Comparison of ENCODE assay signal across 20 mouse cellular contexts in the genomic region with DNA sequence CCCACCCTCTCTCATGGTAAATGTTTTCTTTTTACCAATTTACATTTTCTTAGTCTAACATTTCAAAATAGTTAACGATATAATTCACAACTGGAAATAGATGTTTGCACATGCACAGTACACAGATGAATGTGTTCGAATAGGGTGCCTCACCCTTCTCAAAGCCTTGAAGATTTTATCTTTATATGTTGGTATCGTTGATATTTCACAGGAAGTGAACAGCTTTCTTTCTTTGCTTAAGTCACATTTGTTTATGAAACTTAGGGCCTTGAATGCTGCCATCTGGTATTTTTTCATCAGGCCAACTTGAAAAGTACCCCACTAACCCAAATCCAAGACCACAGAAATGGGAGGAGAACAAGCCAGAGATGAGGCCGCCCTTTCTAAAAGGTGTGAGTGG.
DNase-seq lines count a peak whose midpoint lies in the region; ATAC-seq and TF ChIP-seq lines count a peak whose summit lies in the region.
"Had no signal": no experiment of that assay in that cellular context is flagged by ENCODE, and none has a peak within 500 bp of the region (broad histone marks: within the 10 kb centered on the region; RNA-seq: fewer than 3 reads in every experiment).

No protein-coding gene starts in this region.

- H3K4me3 ChIP-seq in liver, postnatal 0 days (ENCODE audit: low read depth, low read length): no peak overlapping the region
- no peak overlapping the region for H3K4me3 ChIP-seq in liver, embryonic 11.5 days (ENCODE audit: low read depth, low read length)
- H3K4me3 ChIP-seq in stomach, embryonic 16.5 days (replicated peaks; ENCODE audit: low read length): no peak overlapping the region
- H3K4me3 ChIP-seq: embryonic facial prominence, embryonic 13.5 days; forebrain, embryonic 12.5 days; heart, adult 2 months; heart, embryonic 12.5 days; hindbrain, embryonic 12.5 days had no signal

- no peaks in the 10 kb centered on the region for H3K27me3 ChIP-seq in liver, postnatal 0 days (ENCODE audit: insufficient read depth, low read length)
- H3K27me3 ChIP-seq in liver, embryonic 11.5 days (replicated peaks; ENCODE audit: control insufficient read depth, insufficient read depth, low read length): no peaks in the 10 kb centered on the region
- no peaks in the 10 kb centered on the region for H3K27me3 ChIP-seq in stomach, embryonic 16.5 days (ENCODE audit: control insufficient read depth, insufficient read depth, low read length)
- H3K27me3 ChIP-seq: embryonic facial prominence, embryonic 13.5 days; forebrain, embryonic 12.5 days; heart, embryonic 12.5 days; hindbrain, embryonic 12.5 days had no signal

- no peak overlapping the region for H3K4me2 ChIP-seq in liver, postnatal 0 days (ENCODE audit: low read depth, low read length)
- no peak overlapping the region for H3K4me2 ChIP-seq in liver, embryonic 11.5 days
- H3K4me2 ChIP-seq in stomach, embryonic 16.5 days (ENCODE audit: low read depth, low read length): no peak overlapping the region
- H3K4me2 ChIP-seq: embryonic facial prominence, embryonic 13.5 days; forebrain, embryonic 12.5 days; heart, embryonic 12.5 days; hindbrain, embryonic 12.5 days had no signal

- H3K9me3 ChIP-seq in liver, postnatal 0 days (ENCODE audit: low read length): no peaks in the 10 kb centered on the region
- no peaks in the 10 kb centered on the region for H3K9me3 ChIP-seq in liver, embryonic 11.5 days (ENCODE audit: control insufficient read depth, low read length)
- H3K9me3 ChIP-seq in stomach, embryonic 16.5 days (replicated peaks; ENCODE audit: control insufficient read depth, low read length): no peaks in the 10 kb centered on the region
- H3K9me3 ChIP-seq: embryonic facial prominence, embryonic 13.5 days; forebrain, embryonic 12.5 days; heart, embryonic 12.5 days; hindbrain, embryonic 12.5 days had no signal

- H3K36me3 ChIP-seq in liver, postnatal 0 days (replicated peaks; ENCODE audit: insufficient read depth, low read length): 0 out of 2 replicates have a peak, but pooled peaks cover 3% of the 10 kb centered on the region
- H3K36me3 ChIP-seq in liver, embryonic 11.5 days (ENCODE audit: control insufficient read depth, insufficient read depth, low read length): peaks cover 2% of the 10 kb centered on the region; the same call in 1 of the 2 replicates
- 0 out of 2 replicates have a peak, but pooled peaks cover 3% of the 10 kb centered on the region for H3K36me3 ChIP-seq in stomach, embryonic 16.5 days (ENCODE audit: control insufficient read depth, insufficient read depth, low read length)

- no peak for TF ChIP-seq EP300 in liver, postnatal 0 days (IDR thresholded peaks at IDR 0.05; ENCODE audit: low read depth)

- TF ChIP-seq CTCF in liver, postnatal 0 days (IDR thresholded peaks at IDR 0.05; ENCODE audit: low read depth): no peak

- no peak overlapping the region for H3K9ac ChIP-seq in liver, postnatal 0 days (replicated peaks)
- H3K9ac ChIP-seq in liver, embryonic 11.5 days (ENCODE audit: low read depth, low read length): no peak overlapping the region
- H3K9ac ChIP-seq in stomach, embryonic 16.5 days (ENCODE audit: low read length): no peak overlapping the region
- H3K9ac ChIP-seq: embryonic facial prominence, embryonic 13.5 days; forebrain, embryonic 12.5 days; forebrain, postnatal 0 days; heart, embryonic 12.5 days; hindbrain, embryonic 12.5 days had no signal

- DNase-seq in liver, postnatal 0 days: no peak
- no peak for DNase-seq in liver, embryonic 11.5 days (ENCODE audit: low spot score)
- DNase-seq in CD4-positive, CD25-positive, alpha-beta regulatory T cell, adult 2 months (ENCODE audit: low read depth, low spot score): peak; percentile 26
- DNase-seq in induced T-regulatory cell, adult 2 months (ENCODE audit: low read depth): peak; percentile 63
- no peak for DNase-seq in retina, postnatal 1 day
- DNase-seq: adrenal gland, postnatal 14 days; cerebellum, adult 11-12 months; cerebellum, adult 9-10 months; cerebellum, postnatal 36 days; forebrain, postnatal 0 days; gastrocnemius, postnatal 14 days; heart, adult 2 months; heart, postnatal 36 days had no signal

- WGBS in liver, postnatal 0 days (ENCODE audit: insufficient replicate concordance): 76% methylated on average over 4 of the region's 4 CpGs
- WGBS in liver, embryonic 11.5 days: 90% methylated on average over 4 of the region's 4 CpGs
- WGBS in stomach, embryonic 16.5 days: 59% methylated on average over 4 of the region's 4 CpGs

- peaks cover 11% of the 10 kb centered on the region; the same call in 1 of the 2 replicates for H3K4me1 ChIP-seq in liver, postnatal 0 days (ENCODE audit: insufficient read depth)
- no peaks in the 10 kb centered on the region; the same call in 1 of the 2 replicates for H3K4me1 ChIP-seq in liver, embryonic 11.5 days (replicated peaks; ENCODE audit: control insufficient read depth, insufficient read depth, low read length)
- H3K4me1 ChIP-seq in stomach, embryonic 16.5 days (ENCODE audit: control insufficient read depth, insufficient read depth, low read length): peaks cover 13% of the 10 kb centered on the region
- H3K4me1 ChIP-seq: forebrain, embryonic 12.5 days; hindbrain, embryonic 12.5 days had no signal

- no peak for ATAC-seq in liver, postnatal 0 days
- no peak for ATAC-seq in liver, embryonic 11.5 days (replicated peaks; ENCODE audit: low FRiP score)
- ATAC-seq in stomach, embryonic 16.5 days (ENCODE audit: insufficient read depth, low FRiP score): no peak
- no peak for ATAC-seq in megakaryocyte progenitor cell, adult 5-6 weeks (replicated peaks; ENCODE audit: poor library complexity)
- ATAC-seq: forebrain, postnatal 0 days; hindbrain, embryonic 16.5 days had no signal

- peak overlapping the region; percentile 17; the same call in 1 of the 2 replicates for H3K27ac ChIP-seq in liver, postnatal 0 days (ENCODE audit: low read depth)
- H3K27ac ChIP-seq in liver, embryonic 11.5 days (ENCODE audit: low read depth, low read length): no peak overlapping the region
- peak overlapping the region; percentile 29 for H3K27ac ChIP-seq in stomach, embryonic 16.5 days (ENCODE audit: low read length)
- H3K27ac ChIP-seq: embryonic facial prominence, embryonic 13.5 days; forebrain, embryonic 12.5 days; heart, adult 2 months; hindbrain, embryonic 12.5 days had no signal

Comparison
In these comparisons a context has a peak if more than half of its experiments do, and no peak if none do; other contexts are left out.
1. DNase-seq: peak in CD4-positive, CD25-positive, alpha-beta regulatory T cell, adult 2 months (single experiment) and induced T-regulatory cell, adult 2 months (single experiment); none in liver, postnatal 0 days (single experiment), liver, embryonic 11.5 days (single experiment) and retina, postnatal 1 day (single experiment).